Mouse (Mus musculus) embryonic facial prominence, embryonic 12.5 days (tissue): ENCODE measurements around the gene Pip5k1b. TPM values are rescaled to one million over a fixed set of nuclear protein-coding genes. Genes with fewer than 3 reads are reported as not detected.

Experiments used
- ATAC-seq: fragments of 200-750 bp; cut with Nextera tagmentation; 2 replicates; pipeline ENCODE4 v1.8.0; 2017; ENCODE audit not compliant: insufficient number of reproducible peaks, insufficient read depth, low FRiP score, low TSS enrichment
- H3K27ac ChIP-seq: fragments of 300-500 bp; sonication (generic); 2 replicates; pipeline ENCODE4 v1.5.1; 2016; ENCODE audit warnings: mild to moderate bottlenecking
- H3K27me3 ChIP-seq: fragments of 300-500 bp; sonication (generic); 2 replicates; pipeline ENCODE4 v1.6.1; 2016; ENCODE audit warnings: mild to moderate bottlenecking, moderate library complexity
- H3K36me3 ChIP-seq: fragments of 300-500 bp; sonication (generic); 2 replicates; pipeline ENCODE4 v1.6.1; 2016; ENCODE audit warnings: mild to moderate bottlenecking
- H3K4me1 ChIP-seq: fragments of 300-500 bp; sonication (generic); 2 replicates; pipeline ENCODE4 v1.6.1; 2016
- H3K4me2 ChIP-seq: fragments of 300-500 bp; sonication (generic); replicated peaks from 2 replicates; pipeline ENCODE4 v1.6.1; 2016; ENCODE audit warnings: mild to moderate bottlenecking, moderate library complexity
- H3K4me3 ChIP-seq: fragments of 300-500 bp; sonication (generic); 2 replicates; pipeline ENCODE4 v1.5.1; 2016; ENCODE audit warnings: mild to moderate bottlenecking
- H3K9ac ChIP-seq: fragments of 300-500 bp; sonication (generic); 2 replicates; pipeline ENCODE4 v1.6.1; 2016; ENCODE audit warnings: mild to moderate bottlenecking, moderate library complexity
- H3K9me3 ChIP-seq: fragments of 300-500 bp; sonication (generic); 2 replicates; pipeline ENCODE4 v1.6.1; 2016; ENCODE audit warnings: mild to moderate bottlenecking, moderate library complexity
- WGBS: fragments of 180-500 bp; shearing (Covaris S2); methylation state at CpG from one replicate; pipeline ENCODE4 v1.1.7; 2016; 5-methylcytosine and 5-hydroxymethylcytosine counted together
- polyA plus RNA-seq: library from polyadenylated mRNA; unstranded; fragments of >200 nt; fragmentation: Nextera tagmentation; extraction: Ambion mirVana; gene quantifications from 2 replicates; pipeline ENCODE4 v1.2.1, GENCODE M21; 2016

Pip5k1b gene
- polyA plus RNA-seq, 1 experiment from 2014 or later = 2.0 TPM

DNA sequence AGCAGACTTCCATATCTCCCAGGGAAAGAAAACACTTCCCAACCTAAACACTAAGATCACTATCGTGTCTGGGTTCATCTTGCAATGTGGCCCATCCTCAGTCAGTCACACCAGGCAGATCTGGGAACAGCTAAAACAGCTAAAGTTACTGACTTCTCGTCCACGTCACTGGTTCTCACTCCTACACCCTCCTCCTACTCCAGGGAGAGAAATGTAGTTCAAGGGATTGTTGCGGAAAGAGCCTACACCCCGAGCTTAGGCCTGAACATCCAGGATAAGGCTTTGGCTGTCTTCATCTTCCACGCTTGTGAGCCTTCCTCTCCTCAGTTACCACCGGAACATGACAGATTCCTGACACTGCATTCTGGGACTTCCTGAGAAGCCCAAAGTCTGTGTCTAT, 43.7 kb downstream of the Pip5k1b start:
- no peak for ATAC-seq
- H3K27me3 ChIP-seq = no peaks in the 10 kb centered on the region
- H3K4me2 ChIP-seq = no peak overlapping the region
- H3K9me3 ChIP-seq = no peaks in the 10 kb centered on the region
- H3K4me3 ChIP-seq = no peak overlapping the region
- H3K4me1 ChIP-seq = no peaks in the 10 kb centered on the region
- H3K9ac ChIP-seq = no peak overlapping the region
- 79% methylated on average over 7 of the region's 7 CpGs for WGBS
- no peak overlapping the region for H3K27ac ChIP-seq
- no peaks in the 10 kb centered on the region for H3K36me3 ChIP-seq

DNA sequence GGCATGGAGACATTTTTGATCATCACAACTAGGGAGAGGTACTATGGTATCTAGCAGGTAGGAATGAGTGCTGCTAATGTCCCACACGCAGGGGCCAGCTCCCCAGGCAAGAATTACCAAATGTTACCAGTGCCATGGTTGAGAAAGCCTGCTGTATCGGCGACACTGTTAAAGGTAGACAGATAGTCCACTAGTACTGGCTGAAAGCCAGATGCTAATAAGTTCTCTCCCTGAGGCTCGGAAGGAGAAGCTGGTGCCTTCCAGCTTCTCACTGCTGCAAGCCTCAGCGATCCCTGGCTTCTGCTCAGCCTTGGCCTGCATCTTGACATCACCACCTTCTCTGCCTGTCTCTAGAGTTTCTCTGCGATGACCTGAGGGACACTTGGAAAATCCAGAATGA, 46.3 kb downstream of the Pip5k1b start:
- Histone ChIP-seq H3K9ac (no peak overlapping the region), H3K36me3 (no peaks in the 10 kb centered on the region), H3K27ac (no peak overlapping the region), H3K4me2 (no peak overlapping the region), H3K27me3 (no peaks in the 10 kb centered on the region), H3K4me3 (no peak overlapping the region), H3K9me3 (no peaks in the 10 kb centered on the region), H3K4me1 (no peaks in the 10 kb centered on the region)
- ATAC-seq = no peak
- 86% methylated on average over 6 of the region's 6 CpGs for WGBS

DNA sequence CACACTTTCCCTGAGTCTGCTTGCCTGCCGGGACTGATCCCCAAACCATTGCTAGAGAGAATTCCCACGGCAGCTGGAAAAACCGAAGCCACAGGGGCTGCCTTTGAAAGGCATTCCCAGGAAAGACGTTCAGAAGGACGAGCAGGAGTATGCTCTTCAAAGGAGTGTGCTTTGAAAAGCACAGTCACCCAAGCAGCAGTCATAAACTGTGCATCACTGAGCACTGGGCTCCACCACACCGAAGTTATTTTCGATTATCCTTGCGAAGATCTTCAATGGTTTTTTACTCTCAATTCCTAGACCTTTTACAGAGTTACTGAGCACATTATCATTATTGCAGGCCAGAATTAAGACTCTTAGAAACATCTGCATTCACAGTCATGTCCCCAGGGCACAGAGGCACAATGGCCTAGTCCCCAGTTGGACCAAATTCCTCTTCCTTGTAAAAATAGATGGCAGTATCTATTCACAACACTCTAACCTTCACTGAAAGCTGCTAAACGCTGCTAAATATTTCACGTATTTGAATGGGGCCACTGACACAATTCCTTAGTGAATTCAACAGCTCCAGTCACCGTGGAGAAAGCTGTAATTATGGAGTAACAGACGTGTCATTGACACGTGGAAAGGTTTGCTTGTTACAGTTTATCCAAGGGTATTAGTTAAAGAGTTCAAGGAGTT, 47.4 kb downstream of the Pip5k1b start:
- WGBS = 41% methylated on average over 13 of the region's 13 CpGs
- H3K36me3 ChIP-seq = no peaks in the 10 kb centered on the region
- H3K27me3 ChIP-seq = no peaks in the 10 kb centered on the region
- H3K9me3 ChIP-seq = no peaks in the 10 kb centered on the region
- no peaks in the 10 kb centered on the region for H3K4me1 ChIP-seq
- no peak overlapping the region for H3K4me3 ChIP-seq
- H3K27ac ChIP-seq = no peak overlapping the region
- no peak overlapping the region for H3K9ac ChIP-seq
- no peak for ATAC-seq
- H3K4me2 ChIP-seq = no peak overlapping the region

DNA sequence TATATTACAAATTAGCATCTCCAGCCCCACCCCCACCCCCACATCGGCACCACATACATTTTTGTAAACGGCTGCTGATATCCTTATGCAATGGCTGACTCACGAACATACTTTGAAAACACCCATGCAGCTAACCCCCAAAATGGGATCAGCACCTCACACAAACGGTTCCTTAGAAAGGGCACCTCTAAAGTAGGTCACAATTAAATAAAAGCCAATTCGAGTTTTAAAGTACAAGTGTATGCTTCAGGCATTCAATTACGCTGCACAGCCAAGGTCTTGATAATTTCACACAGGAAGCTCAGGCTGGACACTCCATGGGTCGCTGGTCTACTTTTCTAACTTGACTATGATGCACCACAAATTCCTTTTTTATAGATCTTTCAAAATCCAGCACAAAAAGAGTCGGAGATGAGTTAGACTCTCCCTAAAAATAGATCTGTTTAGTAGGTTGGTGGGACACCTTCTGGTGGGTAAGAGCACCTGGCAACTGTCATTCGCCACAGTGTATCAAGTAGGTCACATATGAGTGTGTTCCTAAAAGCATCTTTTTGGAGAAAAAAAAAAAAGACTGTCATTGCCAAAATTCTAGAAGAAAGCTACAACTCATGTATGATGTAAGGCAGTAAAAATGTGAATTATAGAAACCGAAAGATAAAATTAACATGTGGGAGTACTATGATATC, 52.8 kb downstream of the Pip5k1b start:
- no peak overlapping the region for H3K27ac ChIP-seq
- no peaks in the 10 kb centered on the region for H3K27me3 ChIP-seq
- H3K4me1 ChIP-seq = no peaks in the 10 kb centered on the region
- no peak overlapping the region for H3K9ac ChIP-seq
- no peaks in the 10 kb centered on the region for H3K9me3 ChIP-seq
- 87% methylated on average over 10 of the region's 10 CpGs for WGBS
- no peak for ATAC-seq
- H3K4me2 ChIP-seq = no peak overlapping the region
- no peaks in the 10 kb centered on the region for H3K36me3 ChIP-seq
- no peak overlapping the region for H3K4me3 ChIP-seq

DNA sequence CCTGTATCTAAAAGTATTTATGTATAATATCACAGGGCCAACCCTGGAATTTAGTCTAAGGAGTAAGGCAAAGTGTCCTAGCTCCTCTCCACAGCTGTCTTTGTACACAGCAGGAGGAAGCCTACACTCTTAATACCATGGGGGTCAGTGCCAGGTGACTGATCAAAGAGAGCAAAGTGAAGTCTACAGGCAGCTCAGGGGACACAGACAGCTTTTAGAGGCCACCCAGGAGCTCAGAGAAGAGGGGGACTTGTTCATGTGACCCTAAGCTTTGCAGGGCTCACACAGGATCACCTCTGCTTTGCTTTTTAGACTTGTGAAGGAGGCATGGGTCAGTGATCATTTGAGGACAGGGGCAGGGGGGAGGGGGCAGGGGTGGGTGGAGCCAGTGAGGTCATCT, 54.1 kb downstream of the Pip5k1b start:
- Histone ChIP-seq H3K27me3 (no peaks in the 10 kb centered on the region), H3K4me1 (no peaks in the 10 kb centered on the region), H3K36me3 (no peaks in the 10 kb centered on the region), H3K27ac (no peak overlapping the region), H3K4me2 (no peak overlapping the region), H3K4me3 (no peak overlapping the region), H3K9me3 (no peaks in the 10 kb centered on the region), H3K9ac (no peak overlapping the region)
- no peak for ATAC-seq

DNA sequence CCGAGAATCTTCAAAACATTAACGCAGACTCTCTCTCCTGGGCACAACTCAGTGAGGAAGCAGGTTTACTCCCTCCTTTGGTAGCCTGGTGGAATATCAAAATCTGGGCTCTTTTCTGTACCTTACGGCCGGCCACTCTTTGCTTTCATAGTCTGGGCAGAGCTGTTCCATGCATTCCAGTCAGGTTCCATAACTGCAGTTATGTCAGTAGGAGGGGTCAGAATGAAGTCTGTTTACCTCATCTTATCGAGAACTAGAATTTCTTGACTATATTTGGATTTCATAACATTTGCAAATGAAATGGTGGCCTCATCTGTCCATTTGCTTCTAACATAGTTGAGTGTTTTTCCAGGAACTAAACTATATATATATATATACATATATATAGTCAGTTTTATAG, 55.2 kb downstream of the Pip5k1b start:
- H3K36me3 ChIP-seq = no peaks in the 10 kb centered on the region
- WGBS = 84% methylated on average over 5 of the region's 5 CpGs
- H3K4me1 ChIP-seq = no peaks in the 10 kb centered on the region
- H3K4me2 ChIP-seq = no peak overlapping the region
- no peaks in the 10 kb centered on the region for H3K9me3 ChIP-seq
- no peak overlapping the region for H3K4me3 ChIP-seq
- H3K9ac ChIP-seq = no peak overlapping the region
- H3K27me3 ChIP-seq = no peaks in the 10 kb centered on the region
- H3K27ac ChIP-seq = no peak overlapping the region
- ATAC-seq = no peak

DNA sequence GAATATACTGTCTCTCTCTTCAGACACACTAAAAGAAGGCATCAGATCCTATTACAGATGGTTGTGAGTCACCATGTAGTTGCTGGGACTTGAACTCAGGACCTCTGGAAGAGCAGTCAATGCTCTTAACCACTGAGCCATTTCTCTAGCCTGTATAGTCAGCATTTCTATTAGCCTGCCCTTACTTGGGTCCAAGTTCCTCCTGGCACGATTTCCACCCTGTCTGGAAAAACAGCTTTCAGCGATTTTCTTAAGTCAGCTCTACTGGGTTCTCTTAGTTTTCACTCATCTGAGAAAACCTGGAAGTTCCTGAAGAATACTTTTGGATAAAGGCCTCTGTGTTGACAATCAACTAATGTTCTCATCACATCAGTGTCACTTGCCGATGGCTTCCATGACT, 56.4 kb downstream of the Pip5k1b start:
- no peak overlapping the region for H3K4me3 ChIP-seq
- no peak overlapping the region for H3K9ac ChIP-seq
- no peaks in the 10 kb centered on the region for H3K36me3 ChIP-seq
- H3K9me3 ChIP-seq = no peaks in the 10 kb centered on the region
- 74% methylated on average over 3 of the region's 3 CpGs for WGBS
- H3K27ac ChIP-seq = no peak overlapping the region
- no peak overlapping the region for H3K4me2 ChIP-seq
- no peaks in the 10 kb centered on the region for H3K4me1 ChIP-seq
- H3K27me3 ChIP-seq = no peaks in the 10 kb centered on the region
- no peak for ATAC-seq

DNA sequence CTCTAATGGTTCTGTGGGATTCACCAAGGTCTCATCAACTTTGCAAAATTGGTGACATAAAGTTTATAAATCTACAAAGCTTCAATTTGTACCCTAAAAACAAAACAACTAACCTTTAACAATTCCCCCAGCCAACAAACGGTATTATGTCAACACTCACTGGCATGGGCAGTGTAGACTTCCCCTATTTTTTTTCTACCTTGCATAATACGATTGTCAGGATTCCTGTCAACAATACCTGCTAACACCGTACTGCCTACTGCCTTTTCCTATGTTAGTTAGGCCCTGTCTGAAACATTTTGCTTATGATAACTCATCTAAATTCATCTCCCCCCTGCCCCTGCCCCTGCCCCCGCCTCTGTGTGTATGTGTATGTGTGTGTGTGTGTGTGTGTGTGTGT, 61.8 kb downstream of the Pip5k1b start:
- H3K9me3 ChIP-seq = no peaks in the 10 kb centered on the region
- ATAC-seq = no peak
- no peaks in the 10 kb centered on the region for H3K36me3 ChIP-seq
- no peak overlapping the region for H3K4me2 ChIP-seq
- no peak overlapping the region for H3K4me3 ChIP-seq
- no peak overlapping the region for H3K9ac ChIP-seq
- WGBS = 79% methylated on average over 4 of the region's 4 CpGs
- H3K27me3 ChIP-seq = no peaks in the 10 kb centered on the region
- H3K27ac ChIP-seq = no peak overlapping the region
- no peaks in the 10 kb centered on the region for H3K4me1 ChIP-seq

DNA sequence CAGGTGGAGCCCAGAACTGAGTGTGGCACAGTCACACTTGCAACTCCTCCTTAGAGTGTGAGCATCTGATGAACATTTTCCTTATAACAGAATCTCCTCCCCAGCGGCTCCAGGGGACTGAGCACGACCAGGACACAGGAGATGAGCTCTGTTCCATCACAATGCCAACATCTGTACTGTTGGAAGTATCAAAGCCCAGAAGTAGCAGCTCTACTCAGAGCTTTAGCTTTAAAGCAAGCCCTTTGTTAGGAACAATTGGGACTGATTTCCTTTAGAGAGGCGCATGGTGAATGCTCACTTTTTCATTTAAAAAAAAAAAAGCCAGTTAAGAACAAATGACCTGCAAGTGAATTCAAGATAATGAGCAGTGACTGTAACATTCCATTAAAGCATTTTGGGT, 63.8 kb downstream of the Pip5k1b start:
- no peak for ATAC-seq
- H3K4me2 ChIP-seq = no peak overlapping the region
- no peaks in the 10 kb centered on the region for H3K9me3 ChIP-seq
- H3K27ac ChIP-seq = no peak overlapping the region
- H3K4me3 ChIP-seq = no peak overlapping the region
- no peaks in the 10 kb centered on the region for H3K36me3 ChIP-seq
- no peaks in the 10 kb centered on the region for H3K4me1 ChIP-seq
- WGBS = 31% methylated on average over 3 of the region's 3 CpGs
- H3K9ac ChIP-seq = no peak overlapping the region
- no peaks in the 10 kb centered on the region for H3K27me3 ChIP-seq

DNA sequence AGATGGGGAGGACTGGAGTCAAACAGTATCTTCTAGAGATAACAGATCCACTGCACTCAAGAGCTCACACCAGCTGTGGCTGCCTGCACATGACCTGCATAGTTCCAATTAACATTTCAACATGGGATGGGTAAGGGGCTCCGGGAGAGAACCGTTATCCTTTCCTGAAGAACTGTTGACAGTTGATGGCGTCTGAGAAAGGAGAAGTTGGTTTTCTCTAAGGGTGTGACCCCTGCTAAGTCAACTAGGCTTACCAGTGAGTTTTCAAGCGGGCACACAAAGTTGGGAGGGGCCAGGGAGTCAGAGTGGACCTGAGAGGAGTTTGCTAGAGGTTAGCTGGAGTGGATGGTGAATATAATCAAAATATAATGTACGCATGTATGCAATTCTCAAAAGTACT, 65.4 kb downstream of the Pip5k1b start:
- H3K4me2 ChIP-seq = no peak overlapping the region
- no peak overlapping the region for H3K4me3 ChIP-seq
- no peaks in the 10 kb centered on the region for H3K4me1 ChIP-seq
- H3K27ac ChIP-seq = no peak overlapping the region
- WGBS = 65% methylated on average over 5 of the region's 5 CpGs
- H3K9ac ChIP-seq = no peak overlapping the region
- ATAC-seq = no peak
- H3K27me3 ChIP-seq = no peaks in the 10 kb centered on the region
- H3K9me3 ChIP-seq = no peaks in the 10 kb centered on the region
- H3K36me3 ChIP-seq = no peaks in the 10 kb centered on the region

DNA sequence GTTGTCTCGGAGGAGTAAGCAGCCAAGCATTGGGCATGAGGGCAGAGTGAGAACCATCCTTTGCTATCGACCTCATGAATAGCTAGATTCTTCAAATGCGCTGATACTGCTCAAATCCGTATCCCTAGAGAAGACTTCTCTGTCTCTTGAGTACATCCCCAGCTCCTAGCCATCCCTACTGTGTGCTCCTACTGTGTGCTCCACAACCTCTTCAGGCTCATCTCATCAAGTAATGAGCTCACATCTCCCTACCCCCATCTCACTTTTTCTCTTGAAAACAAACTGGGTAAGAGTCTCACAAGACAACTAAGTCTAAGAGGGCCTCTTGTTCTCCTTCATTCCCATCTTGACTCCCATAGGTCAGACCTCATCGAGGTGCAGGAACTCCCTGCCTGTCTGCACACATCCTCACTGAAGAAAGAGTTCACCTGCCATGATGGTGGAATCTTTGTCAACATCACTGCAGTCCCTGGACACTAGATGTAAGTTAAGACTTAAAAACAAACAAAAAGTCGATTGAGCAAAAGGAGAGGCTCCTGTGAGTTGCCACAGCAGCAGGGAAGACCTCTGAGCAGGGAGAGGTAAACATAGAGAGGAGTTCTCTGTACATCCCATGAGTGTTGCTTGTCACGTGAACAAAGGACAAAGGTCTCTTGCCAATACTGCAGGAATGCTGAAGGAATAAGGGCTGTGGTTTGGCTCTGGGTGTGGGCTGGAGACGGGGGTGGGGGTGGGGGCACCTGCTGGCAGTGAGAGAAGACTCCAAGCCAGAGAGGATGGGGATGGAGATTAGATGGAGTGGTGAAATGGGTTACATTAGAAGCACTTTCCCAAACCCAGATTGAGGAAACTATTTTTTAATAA, 69.0 kb downstream of the Pip5k1b start:
- no peak for ATAC-seq
- H3K4me2 ChIP-seq = no peak overlapping the region
- H3K9ac ChIP-seq = no peak overlapping the region
- H3K4me1 ChIP-seq = no peaks in the 10 kb centered on the region
- no peak overlapping the region for H3K4me3 ChIP-seq
- H3K27ac ChIP-seq = no peak overlapping the region
- no peaks in the 10 kb centered on the region for H3K9me3 ChIP-seq
- WGBS = 75% methylated on average over 8 of the region's 8 CpGs
- H3K36me3 ChIP-seq = no peaks in the 10 kb centered on the region
- H3K27me3 ChIP-seq = no peaks in the 10 kb centered on the region

DNA sequence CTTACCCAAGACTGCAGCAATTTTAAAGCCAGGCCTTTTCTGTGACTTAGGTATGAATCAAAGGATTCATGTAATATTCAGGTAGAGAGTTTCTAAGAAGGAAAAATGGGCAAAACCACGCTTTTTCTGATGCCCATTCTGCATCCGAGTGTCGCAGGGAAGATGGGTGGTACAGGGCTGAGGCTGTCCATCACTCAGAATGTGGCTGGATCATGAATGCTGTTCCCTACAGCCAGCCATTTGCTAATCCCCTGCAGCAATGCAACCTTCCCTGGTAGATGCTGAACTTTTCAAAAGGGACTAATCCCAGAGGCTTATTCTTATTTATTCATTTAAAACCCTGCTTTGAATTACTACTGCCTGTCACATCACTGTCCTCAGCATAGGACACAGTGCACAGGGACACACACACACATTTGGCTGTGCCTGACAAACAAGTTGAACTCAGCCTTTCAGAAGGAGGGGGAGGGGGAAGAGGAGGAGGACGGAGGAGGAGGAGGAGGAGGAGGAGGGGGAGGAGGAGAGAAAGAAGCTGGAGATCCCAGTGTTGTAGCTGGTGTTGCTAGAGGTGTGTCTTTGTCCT, 71.0 kb downstream of the Pip5k1b start:
- no peak for ATAC-seq
- H3K4me2 ChIP-seq = no peak overlapping the region
- H3K4me1 ChIP-seq = no peaks in the 10 kb centered on the region
- no peaks in the 10 kb centered on the region for H3K36me3 ChIP-seq
- no peaks in the 10 kb centered on the region for H3K27me3 ChIP-seq
- no peak overlapping the region for H3K27ac ChIP-seq
- H3K9me3 ChIP-seq = no peaks in the 10 kb centered on the region
- no peak overlapping the region for H3K9ac ChIP-seq
- WGBS = 39% methylated on average over 4 of the region's 4 CpGs
- no peak overlapping the region for H3K4me3 ChIP-seq
